Mouse (Mus musculus) heart, adult 2 months (tissue): ENCODE results near the gene Olfr765.
A peak's percentile ranks its signal among the peaks of the same experiment; 100 is the strongest.

Source experiments
- CTCF ChIP-seq: fragments of 200-600 bp; IDR thresholded peaks from 2 replicates; pipeline ENCODE4 v1.8.1; 2022; ENCODE audit warnings: antibody characterized with exemption, mild to moderate bottlenecking, moderate library complexity
- POLR2A ChIP-seq: fragments of 200-500 bp; IDR thresholded peaks from 2 replicates; pipeline ENCODE4 v1.6.1; 2011; ENCODE audit warnings: mild to moderate bottlenecking, low read depth, low read length, control low read depth; ENCODE audit not compliant: insufficient read depth

DNA sequence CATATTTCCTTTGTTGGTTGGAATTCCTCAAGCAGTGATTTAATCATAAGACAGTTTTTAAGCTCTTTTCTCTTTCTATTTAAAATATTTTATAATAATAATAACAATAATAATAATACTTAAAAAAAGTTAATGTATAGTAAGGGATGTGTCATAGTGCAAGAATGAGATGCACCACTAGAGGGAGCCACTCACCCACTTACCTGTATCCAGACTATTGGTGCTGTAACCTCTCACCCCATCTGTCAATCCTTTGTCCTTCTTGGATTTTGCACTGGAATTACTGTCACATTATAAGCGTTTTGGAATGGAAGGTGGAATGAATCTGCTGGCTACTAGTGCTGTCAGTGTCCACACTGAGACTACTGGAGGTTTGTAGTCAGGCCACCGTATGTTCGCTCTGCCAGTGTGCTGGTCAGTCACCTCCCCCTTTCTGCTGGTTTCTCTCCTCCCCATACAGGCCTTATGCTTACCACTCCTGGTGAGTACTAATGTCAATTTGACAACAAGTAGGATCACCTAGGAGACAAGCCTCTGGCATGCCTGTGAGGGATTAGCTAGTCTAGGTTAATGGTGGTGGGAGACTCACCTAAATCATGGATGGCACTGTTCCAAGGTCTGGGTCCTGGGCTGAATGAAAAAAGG, 23.7 kb downstream of the Olfr765 start:
- no peak for TF ChIP-seq POLR2A
- TF ChIP-seq CTCF, result peak; percentile 70
